Comparison of ENCODE assay signal across 18 mouse cellular contexts in genomic region chr2:74699664-74700545, GRCm38 (mm10). TPM values are rescaled to one million over a fixed set of nuclear protein-coding genes. Genes with fewer than 3 reads are reported as not detected.
A peak's percentile ranks its signal among the peaks of the same experiment; 100 is the strongest.
DNase-seq lines count a peak whose midpoint lies in the region; ATAC-seq and TF ChIP-seq lines count a peak whose summit lies in the region.
"Had no signal": no experiment of that assay in that cellular context is flagged by ENCODE, and none has a peak within 500 bp of the region (broad histone marks: within the 10 kb centered on the region; RNA-seq: fewer than 3 reads in every experiment).

No protein-coding gene starts in this region.

- DNase-seq in kidney, adult 2 months: no peak
- no peak for DNase-seq in kidney, adult 9 months
- DNase-seq in kidney, postnatal 4 days: peak; percentile 68 to 72
- no peak for DNase-seq in left cerebral cortex, postnatal 36 days (ENCODE audit: low spot score in 2 of 2)
- DNase-seq in layer of hippocampus, adult 11-12 months (ENCODE audit: low spot score): no peak
- DNase-seq: cerebellum, adult 11-12 months; gastrocnemius, postnatal 36 days; lung, embryonic 14.5 days; thymus, postnatal 14 days had no signal

- no peaks in the 10 kb centered on the region for H3K36me3 ChIP-seq in kidney, adult 2 months (ENCODE audit: control insufficient read depth, insufficient read depth, low read length)
- H3K36me3 ChIP-seq in intestine, postnatal 0 days (ENCODE audit: control insufficient read depth, insufficient read depth): no peaks in the 10 kb centered on the region
- no peaks in the 10 kb centered on the region for H3K36me3 ChIP-seq in neural tube, embryonic 13.5 days
- H3K36me3 ChIP-seq: midbrain, embryonic 15.5 days had no signal

- ATAC-seq in intestine, postnatal 0 days: no peak
- no peak for ATAC-seq in neural tube, embryonic 13.5 days (ENCODE audit: low read depth)
- ATAC-seq: activated CD4-positive, CD25-positive, alpha-beta regulatory T cell, adult 4 months; CD4-positive, CD25-positive, alpha-beta regulatory T cell, adult 4 months; hindbrain, embryonic 16.5 days; midbrain, embryonic 15.5 days had no signal

- intact Hi-C loops in left cerebral cortex, postnatal 36 days (cut with DNase I): loop anchor here (5.0 kb wide), 2 partner anchors 357 to 452 kb away; no protein-coding TSS in a partner anchor

- TF ChIP-seq POLR2A in kidney, adult 2 months (IDR thresholded peaks at IDR 0.05; ENCODE audit: low read depth, low read length): no peak

- no peaks in the 10 kb centered on the region for H3K9me3 ChIP-seq in intestine, postnatal 0 days (ENCODE audit: control insufficient read depth)
- no peaks in the 10 kb centered on the region for H3K9me3 ChIP-seq in neural tube, embryonic 13.5 days
- H3K9me3 ChIP-seq: midbrain, embryonic 15.5 days had no signal

- no peaks in the 10 kb centered on the region for H3K4me1 ChIP-seq in kidney, adult 2 months (ENCODE audit: control insufficient read depth, insufficient read depth, low read length)
- 0 out of 2 replicates have a peak, but pooled peaks cover 2% of the 10 kb centered on the region for H3K4me1 ChIP-seq in intestine, postnatal 0 days (replicated peaks; ENCODE audit: control insufficient read depth, insufficient read depth, low read length)
- peaks cover 61% of the 10 kb centered on the region for H3K4me1 ChIP-seq in neural tube, embryonic 13.5 days (replicated peaks)

- peak overlapping the region; percentile 84 for H3K4me3 ChIP-seq in kidney, adult 2 months (ENCODE audit: insufficient read depth, low read depth, low read length)
- peak overlapping the region; percentile 9; the same call in 1 of the 2 replicates for H3K4me3 ChIP-seq in intestine, postnatal 0 days (ENCODE audit: low read depth, low read length)
- peak overlapping the region; percentile 61 for H3K4me3 ChIP-seq in neural tube, embryonic 13.5 days
- H3K4me3 ChIP-seq: midbrain, embryonic 15.5 days had no signal

- 39% methylated on average over 23 of the region's 23 CpGs for WGBS in kidney, adult 2 months
- 15% methylated on average over 23 of the region's 23 CpGs for WGBS in intestine, postnatal 0 days
- 6% methylated on average over 23 of the region's 23 CpGs for WGBS in neural tube, embryonic 13.5 days

- peak overlapping the region; percentile 94 for H3K27ac ChIP-seq in kidney, adult 2 months (ENCODE audit: insufficient read depth, low read depth, low read length)
- no peak overlapping the region for H3K27ac ChIP-seq in intestine, postnatal 0 days (ENCODE audit: low read depth, low read length)
- H3K27ac ChIP-seq in neural tube, embryonic 13.5 days (replicated peaks): peak overlapping the region; percentile 95
- H3K27ac ChIP-seq: midbrain, embryonic 15.5 days had no signal

- H3K4me2 ChIP-seq in intestine, postnatal 0 days (replicated peaks; ENCODE audit: low read depth): 0 out of 2 replicates have a peak overlapping the region, but pooled peaks have one; percentile 3
- peak overlapping the region; percentile 67 for H3K4me2 ChIP-seq in neural tube, embryonic 13.5 days
- H3K4me2 ChIP-seq: lung, embryonic 14.5 days; midbrain, embryonic 15.5 days had no signal

- H3K27me3 ChIP-seq in kidney, adult 2 months (replicated peaks; ENCODE audit: control insufficient read depth, insufficient read depth, low read length): no peaks in the 10 kb centered on the region
- H3K27me3 ChIP-seq in intestine, postnatal 0 days (replicated peaks; ENCODE audit: control insufficient read depth, insufficient read depth, low read length): peaks cover 98% of the 10 kb centered on the region
- peaks cover 52% of the 10 kb centered on the region for H3K27me3 ChIP-seq in neural tube, embryonic 13.5 days

- H3K9ac ChIP-seq in intestine, postnatal 0 days (ENCODE audit: low read depth, low read length): no peak overlapping the region
- H3K9ac ChIP-seq in neural tube, embryonic 13.5 days: peak overlapping the region; percentile 96
- H3K9ac ChIP-seq: lung, embryonic 14.5 days; midbrain, embryonic 15.5 days had no signal

- TF ChIP-seq CTCF in kidney, adult 2 months (conservative IDR thresholded peaks at IDR 0.05; ENCODE audit: insufficient read depth, insufficient read length, low read depth, low read length): no peak
- no peak for TF ChIP-seq CTCF in intestine, postnatal 0 days (IDR thresholded peaks at IDR 0.05; ENCODE audit: low read depth)

RNA-seq across cellular contexts. Expression of gene Hoxd9, which starts 2.4 kb away (rescaled TPM):
- polyA plus RNA-seq in kidney, adult 2 months (2012; rRNA removed): 23.9 and 26.0 TPM in 2 replicates
- 0.64 and 1.6 TPM in 2 replicates for polyA plus RNA-seq in intestine, postnatal 0 days (2015; fragmentation: Nextera tagmentation; extraction: Ambion mirVana)
- polyA plus RNA-seq in neural tube, embryonic 13.5 days (2015; fragmentation: Nextera tagmentation; extraction: Ambion mirVana): 27.7 and 42.7 TPM in 2 replicates
- not detected for total RNA-seq in left cerebral cortex, postnatal 36 days (2021)
- total RNA-seq: left cerebral cortex, postnatal 25 days had no signal
- polyA plus RNA-seq: activated CD4-positive, CD25-positive, alpha-beta regulatory T cell, adult 4 months; CD4-positive, CD25-positive, alpha-beta regulatory T cell, adult 4 months; cortical plate, adult 2 months; hindbrain, embryonic 16.5 days; midbrain, embryonic 15.5 days had no signal

RNA-seq across cellular contexts. Expression of gene Hoxd8, which starts 4.5 kb away (rescaled TPM):
- polyA plus RNA-seq in kidney, adult 2 months (2012; rRNA removed): 45.8 and 46.2 TPM in 2 replicates
- polyA plus RNA-seq in intestine, postnatal 0 days (2015; fragmentation: Nextera tagmentation; extraction: Ambion mirVana): 2.2 and 2.7 TPM in 2 replicates
- polyA plus RNA-seq in neural tube, embryonic 13.5 days (2015; fragmentation: Nextera tagmentation; extraction: Ambion mirVana): 17.4 and 22.8 TPM in 2 replicates
- total RNA-seq in left cerebral cortex, postnatal 36 days (2021): not detected
- polyA plus RNA-seq: activated CD4-positive, CD25-positive, alpha-beta regulatory T cell, adult 4 months; CD4-positive, CD25-positive, alpha-beta regulatory T cell, adult 4 months; cortical plate, adult 2 months had no signal

RNA-seq across cellular contexts. Expression of gene Hoxd10, which starts 8.2 kb away (rescaled TPM):
- 7.6 and 7.9 TPM in 2 replicates for polyA plus RNA-seq in kidney, adult 2 months (2012; rRNA removed)
- 0.10 and 1.6 TPM in 2 replicates for polyA plus RNA-seq in intestine, postnatal 0 days (2015; fragmentation: Nextera tagmentation; extraction: Ambion mirVana)
- polyA plus RNA-seq in neural tube, embryonic 13.5 days (2015; fragmentation: Nextera tagmentation; extraction: Ambion mirVana): 87.2 and 132 TPM in 2 replicates
- not detected for total RNA-seq in left cerebral cortex, postnatal 36 days (2021)
- total RNA-seq: left cerebral cortex, postnatal 25 days had no signal
- polyA plus RNA-seq: activated CD4-positive, CD25-positive, alpha-beta regulatory T cell, adult 4 months; CD4-positive, CD25-positive, alpha-beta regulatory T cell, adult 4 months; cortical plate, adult 2 months; heart, embryonic 14.5 days; hindbrain, embryonic 16.5 days; lung, embryonic 14.5 days; midbrain, embryonic 15.5 days had no signal

RNA-seq across cellular contexts. Expression of gene Hoxd3, which starts 11.8 kb away (rescaled TPM):
- polyA plus RNA-seq in kidney, adult 2 months (2012; rRNA removed): 10.2 and 10.7 TPM in 2 replicates
- 3.2 and 3.3 TPM in 2 replicates for polyA plus RNA-seq in intestine, postnatal 0 days (2015; fragmentation: Nextera tagmentation; extraction: Ambion mirVana)
- polyA plus RNA-seq in neural tube, embryonic 13.5 days (2015; fragmentation: Nextera tagmentation; extraction: Ambion mirVana): 24.2 and 33.8 TPM in 2 replicates
- total RNA-seq in left cerebral cortex, postnatal 36 days (2021): not detected
- total RNA-seq: left cerebral cortex, postnatal 25 days had no signal
- polyA plus RNA-seq: activated CD4-positive, CD25-positive, alpha-beta regulatory T cell, adult 4 months; CD4-positive, CD25-positive, alpha-beta regulatory T cell, adult 4 months; cortical plate, adult 2 months; lung, embryonic 14.5 days had no signal

RNA-seq across cellular contexts. Expression of gene Hoxd4, which starts 11.8 kb away (rescaled TPM):
- 20.3 and 31.4 TPM in 2 replicates for polyA plus RNA-seq in kidney, adult 2 months (2012; rRNA removed)
- polyA plus RNA-seq in intestine, postnatal 0 days (2015; fragmentation: Nextera tagmentation; extraction: Ambion mirVana): 0.20 and 0.51 TPM in 2 replicates
- 6.9 and 7.2 TPM in 2 replicates for polyA plus RNA-seq in neural tube, embryonic 13.5 days (2015; fragmentation: Nextera tagmentation; extraction: Ambion mirVana)
- total RNA-seq in left cerebral cortex, postnatal 36 days (2021): not detected
- total RNA-seq: left cerebral cortex, postnatal 25 days had no signal
- polyA plus RNA-seq: activated CD4-positive, CD25-positive, alpha-beta regulatory T cell, adult 4 months; CD4-positive, CD25-positive, alpha-beta regulatory T cell, adult 4 months; cortical plate, adult 2 months; lung, embryonic 14.5 days; midbrain, embryonic 15.5 days had no signal

Comparison
In these comparisons a context has a peak if more than half of its experiments do, and no peak if none do; other contexts are left out.
1. DNase-seq: peak in kidney, postnatal 4 days (2 of 2); none in kidney, adult 2 months (single experiment), kidney, adult 9 months (single experiment), left cerebral cortex, postnatal 36 days (0 of 2) and layer of hippocampus, adult 11-12 months (single experiment).
2. H3K4me3 ChIP-seq: peak in every context shown above with its lines; median percentile 84 in kidney, adult 2 months; 61 in neural tube, embryonic 13.5 days; 9 in intestine, postnatal 0 days.